9 mouse cellular contexts compared by ENCODE assay signal in genomic region chr1:33964643-33965042, GRCm38 (mm10). TPM values are rescaled to one million over a fixed set of nuclear protein-coding genes. Genes with fewer than 3 reads are reported as not detected.
DNase-seq lines count a peak whose midpoint lies in the region; TF ChIP-seq lines count a peak whose summit lies in the region.
"Had no signal": no experiment of that assay in that cellular context is flagged by ENCODE, and none has a peak within 500 bp of the region (broad histone marks: within the 10 kb centered on the region; RNA-seq: fewer than 3 reads in every experiment).

No protein-coding gene starts in this region.

- no peak overlapping the region for H3K4me3 ChIP-seq in kidney, adult 2 months (ENCODE audit: insufficient read depth, low read depth, low read length)
- no peak overlapping the region for H3K4me3 ChIP-seq in ES-Bruce4 (ENCODE audit: low read depth, low read length)
- no peak overlapping the region for H3K4me3 ChIP-seq in bone marrow, adult 2 months (replicated peaks; ENCODE audit: control insufficient read depth, low read depth, low read length)
- H3K4me3 ChIP-seq in layer of hippocampus, adult 2 months = no peak overlapping the region
- H3K4me3 ChIP-seq: limb, embryonic 15.5 days had no signal

- TF ChIP-seq CTCF in kidney, adult 2 months (conservative IDR thresholded peaks at IDR 0.05; ENCODE audit: insufficient read depth, insufficient read length, low read depth, low read length) = 0 out of 2 replicates have a peak, but pooled peaks have one; percentile 15
- no peak for TF ChIP-seq CTCF in ES-Bruce4 (IDR thresholded peaks at IDR 0.05; ENCODE audit: low read depth, low read length)
- TF ChIP-seq CTCF in bone marrow, adult 2 months (IDR thresholded peaks at IDR 0.05; ENCODE audit: control insufficient read depth, insufficient read depth, low read length) = 0 out of 2 replicates have a peak, but pooled peaks have one; percentile 14
- TF ChIP-seq CTCF in layer of hippocampus, adult 2 months (conservative IDR thresholded peaks at IDR 0.05) = peak; percentile 81

- H3K9ac ChIP-seq in ES-Bruce4 (ENCODE audit: low read depth, poor library complexity, severe bottlenecking) = no peak overlapping the region
- H3K9ac ChIP-seq: limb, embryonic 15.5 days had no signal

- TF ChIP-seq POLR2A in kidney, adult 2 months (IDR thresholded peaks at IDR 0.05; ENCODE audit: low read depth, low read length) = no peak
- TF ChIP-seq POLR2A in ES-Bruce4 (IDR thresholded peaks at IDR 0.05; ENCODE audit: insufficient read depth, low read length) = no peak
- TF ChIP-seq POLR2A in bone marrow, adult 2 months (IDR thresholded peaks at IDR 0.05; ENCODE audit: borderline replicate concordance, control insufficient read depth, low read depth, low read length) = no peak

- no peak for TF ChIP-seq EP300 in ES-Bruce4 (IDR thresholded peaks at IDR 0.05; ENCODE audit: insufficient read depth, low read depth, low read length)

- no peaks in the 10 kb centered on the region for H3K4me1 ChIP-seq in kidney, adult 2 months (ENCODE audit: control insufficient read depth, insufficient read depth, low read length)
- peaks cover 3% of the 10 kb centered on the region for H3K4me1 ChIP-seq in ES-Bruce4 (ENCODE audit: control insufficient read depth, insufficient read depth, low read length)
- no peaks in the 10 kb centered on the region for H3K4me1 ChIP-seq in bone marrow, adult 2 months (ENCODE audit: control insufficient read depth, insufficient read depth, low read length)
- H3K4me1 ChIP-seq: limb, embryonic 15.5 days had no signal

- H3K27me3 ChIP-seq in kidney, adult 2 months (replicated peaks; ENCODE audit: control insufficient read depth, insufficient read depth, low read length) = no peaks in the 10 kb centered on the region
- no peaks in the 10 kb centered on the region for H3K27me3 ChIP-seq in ES-Bruce4 (ENCODE audit: control insufficient read depth, insufficient read depth, low read length, poor library complexity, severe bottlenecking)
- H3K27me3 ChIP-seq: limb, embryonic 15.5 days had no signal

- WGBS in kidney, adult 2 months = 21% methylated on average over 5 of the region's 5 CpGs
- WGBS in bone marrow, adult 2 months = 18% methylated on average over 5 of the region's 5 CpGs

- no peak overlapping the region for H3K27ac ChIP-seq in kidney, adult 2 months (ENCODE audit: insufficient read depth, low read depth, low read length)
- peak overlapping the region; percentile 58 for H3K27ac ChIP-seq in ES-Bruce4 (ENCODE audit: insufficient read depth, low read length)
- no peak overlapping the region for H3K27ac ChIP-seq in bone marrow, adult 2 months (ENCODE audit: control insufficient read depth, insufficient read depth, low read depth, low read length, poor library complexity)
- no peak overlapping the region for H3K27ac ChIP-seq in layer of hippocampus, adult 2 months
- H3K27ac ChIP-seq: limb, embryonic 15.5 days had no signal

- no peaks in the 10 kb centered on the region for H3K36me3 ChIP-seq in kidney, adult 2 months (ENCODE audit: control insufficient read depth, insufficient read depth, low read length)
- no peaks in the 10 kb centered on the region for H3K36me3 ChIP-seq in ES-Bruce4 (ENCODE audit: control insufficient read depth, insufficient read depth, low read length, poor library complexity, severe bottlenecking)
- H3K36me3 ChIP-seq: limb, embryonic 15.5 days had no signal

- peak; percentile 38 for DNase-seq in kidney, adult 2 months
- no peak for DNase-seq in kidney, adult 11 months
- DNase-seq in forelimb bud, embryonic 11.5 days (ENCODE audit: low read depth, low spot score) = peak; percentile 47
- DNase-seq in layer of hippocampus, adult 2 months (ENCODE audit: low spot score in 2 of 2) = peak; percentile 26 to 51
- peak; percentile 73 for DNase-seq in retina, postnatal 1 day
- DNase-seq in spleen, adult 18-20 months = no peak

- H3K9me3 ChIP-seq in ES-Bruce4 (replicated peaks; ENCODE audit: control insufficient read depth, insufficient read depth, low read length, poor library complexity, severe bottlenecking) = no peaks in the 10 kb centered on the region
- H3K9me3 ChIP-seq: limb, embryonic 15.5 days had no signal

RNA-seq across cellular contexts. Expression of gene Dst, which starts 56.6 kb away (rescaled TPM):
- 55.8 and 56.0 TPM in 2 replicates for polyA plus RNA-seq in kidney, adult 2 months (2012; rRNA removed)
- polyA plus RNA-seq in ES-Bruce4 (2011; ENCODE audit: insufficient read depth, insufficient read length, low read depth, missing spikeins) = 287 and 296 TPM in 2 replicates
- polyA plus RNA-seq in bone marrow, adult 2 months (2011; ENCODE audit: insufficient read depth, insufficient read length, low replicate concordance, missing spikeins) = 2.5 and 9.5 TPM in 2 replicates
- 100 to 1,000 TPM; 206 to 207 TPM for total RNA-seq in layer of hippocampus, adult 2 months (2021)

RNA-seq across cellular contexts. Expression of gene Bend6, which starts 57.0 kb away (rescaled TPM):
- polyA plus RNA-seq in kidney, adult 2 months (2012; rRNA removed) = 0.16 TPM in 2 replicates
- polyA plus RNA-seq in ES-Bruce4 (2011; ENCODE audit: insufficient read depth, insufficient read length, low read depth, missing spikeins) = 5.4 and 6.9 TPM in 2 replicates
- polyA plus RNA-seq in bone marrow, adult 2 months (2011; ENCODE audit: insufficient read depth, insufficient read length, low replicate concordance, missing spikeins) = 0.74 and 1.6 TPM in 2 replicates
- total RNA-seq in layer of hippocampus, adult 2 months (2021) = 10 to 100 TPM; 71.7 to 72.1 TPM

Comparison
In these comparisons a context has a peak if more than half of its experiments do, and no peak if none do; other contexts are left out.
1. DNase-seq: peak in kidney, adult 2 months (single experiment), forelimb bud, embryonic 11.5 days (single experiment), layer of hippocampus, adult 2 months (2 of 2) and retina, postnatal 1 day (single experiment); none in kidney, adult 11 months (single experiment) and spleen, adult 18-20 months (0 of 2).